Mouse (Mus musculus): ENCODE results near the gene Tenm4. TPM values are rescaled to one million over a fixed set of nuclear protein-coding genes. Genes with fewer than 3 reads are reported as not detected.
"Not testable (repeated sequence)": the region's sequence is repeated elsewhere in the genome, so short reads cannot be mapped to it uniquely, and the experiment has no call there.

Gene Tenm4
- polyA plus RNA-seq, 1 experiment from 2014 or later: 4.5 TPM

GRCm38 (mm10) chr7:96568034-96568433, 397.0 kb downstream of the Tenm4 start:
- DNase-seq (ENCODE audit: low spot score): no peak

- no peak for DNase-seq (ENCODE audit: low spot score)
These were observed 399.9 kb downstream of the Tenm4 start for GRCm38 (mm10) chr7:96570965-96571364.

DNA sequence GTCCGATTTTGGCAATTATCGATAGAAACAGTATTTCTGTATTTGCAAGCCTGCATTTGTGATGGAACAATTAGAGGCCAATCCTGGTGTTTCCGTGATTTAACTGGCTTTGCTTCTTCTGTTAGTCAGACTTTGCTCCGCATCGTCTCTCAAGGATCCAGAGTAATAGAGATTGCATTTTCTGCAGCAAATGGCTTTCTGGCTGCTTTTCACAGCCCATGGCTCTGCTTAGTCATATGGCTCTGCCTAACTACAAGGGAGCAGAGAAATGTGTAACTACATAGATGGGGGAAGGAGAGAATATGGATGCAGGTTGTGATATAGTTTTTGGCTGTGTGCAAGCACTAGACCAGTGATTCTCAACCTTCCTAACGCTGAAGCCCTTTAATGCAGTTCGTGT, 401.9 kb downstream of the Tenm4 start:
- no peak for DNase-seq (ENCODE audit: low spot score)

DNA sequence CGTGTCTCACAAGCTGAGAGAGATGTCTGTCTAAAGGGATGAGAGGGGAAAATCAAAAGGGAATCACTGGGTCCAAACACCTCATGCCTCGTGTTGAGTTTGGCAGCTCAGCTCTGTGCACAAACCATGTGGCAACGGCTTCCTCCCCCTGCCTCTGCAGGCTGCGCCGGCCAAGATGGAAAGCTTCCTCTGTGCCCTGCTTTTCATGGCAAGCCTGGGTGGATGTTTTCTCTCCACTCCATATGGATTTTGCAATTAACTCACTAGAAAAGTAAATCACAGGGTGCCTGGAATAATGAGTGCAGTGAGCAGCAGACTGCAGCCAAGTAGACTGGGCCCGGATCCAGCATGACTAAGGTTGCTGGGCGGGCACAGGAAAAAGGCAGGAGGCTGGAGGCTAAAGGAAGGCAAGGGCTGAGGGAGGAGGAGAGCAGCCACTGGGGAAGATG, 404.2 kb downstream of the Tenm4 start:
- no peak for DNase-seq (ENCODE audit: low spot score)

- no peak for DNase-seq (ENCODE audit: low spot score)
These were observed 411.7 kb downstream of the Tenm4 start for GRCm38 (mm10) chr7:96582752-96583151.

DNA sequence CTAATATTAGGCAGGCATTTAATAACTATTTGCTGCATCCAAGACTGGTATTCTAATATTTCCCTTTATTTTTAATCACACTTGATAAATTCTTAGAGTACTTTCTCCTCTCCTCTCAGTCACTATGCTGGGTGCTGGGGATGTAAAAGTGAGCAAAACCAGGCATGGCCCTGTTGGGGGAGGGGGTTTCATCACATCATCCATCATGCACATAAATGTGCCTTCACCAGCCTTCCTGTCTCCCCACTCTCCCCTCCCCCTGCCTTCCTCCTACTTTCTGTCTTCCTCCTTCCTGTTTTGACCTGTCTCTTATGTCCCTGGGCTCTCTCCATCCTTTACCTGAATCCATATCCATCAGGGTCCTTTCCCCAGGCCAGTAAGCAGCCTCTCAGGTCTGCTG, 416.4 kb downstream of the Tenm4 start:
- no peak for DNase-seq (ENCODE audit: low spot score)

GRCm38 (mm10) chr7:96588567-96588966, 417.5 kb downstream of the Tenm4 start:
- no peak for DNase-seq (ENCODE audit: low spot score)

DNA sequence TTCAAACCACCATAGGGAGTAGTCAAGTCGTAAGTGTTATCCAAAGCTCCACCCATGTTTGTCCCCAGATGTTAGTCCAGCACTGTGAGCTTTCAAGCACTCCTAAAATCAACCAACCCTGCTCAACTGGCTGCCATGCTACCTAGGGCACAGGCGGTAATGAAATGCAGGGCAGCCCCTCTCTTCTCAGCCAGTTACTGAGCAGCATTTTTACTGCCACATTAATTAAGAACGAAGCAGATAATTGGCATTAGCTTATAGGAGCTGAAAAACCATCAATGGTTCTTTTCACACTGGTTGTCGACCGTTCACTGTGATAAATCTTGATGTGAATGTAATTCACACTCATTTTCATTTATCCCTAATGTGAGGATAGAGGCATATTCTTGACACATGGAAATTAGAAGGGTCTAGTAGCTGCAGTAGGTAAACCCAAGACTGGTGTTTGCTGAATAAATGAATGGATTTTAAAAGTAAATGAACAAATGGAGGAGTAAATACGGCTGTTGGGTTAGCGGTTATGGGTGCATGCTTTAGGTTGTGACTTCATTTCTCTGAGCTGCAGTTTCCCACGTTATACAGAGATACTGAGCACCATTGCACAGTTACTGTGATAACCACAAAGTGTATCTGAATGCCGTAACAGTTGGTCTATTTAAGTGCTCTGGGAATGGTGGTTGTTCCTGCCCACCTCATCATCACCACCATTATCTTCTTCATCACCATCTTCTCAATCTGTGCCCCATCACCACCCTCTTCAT, 424.7 kb downstream of the Tenm4 start:
- DNase-seq (ENCODE audit: low spot score): no peak

- no peak for DNase-seq (ENCODE audit: low spot score)
These were observed 425.6 kb downstream of the Tenm4 start for GRCm38 (mm10) chr7:96596402-96597195.

GRCm38 (mm10) chr7:96597871-96598270, 426.8 kb downstream of the Tenm4 start:
- DNase-seq (ENCODE audit: low spot score): no peak

GRCm38 (mm10) chr7:96599081-96599480, 428.0 kb downstream of the Tenm4 start:
- no peak for DNase-seq (ENCODE audit: low spot score)

DNA sequence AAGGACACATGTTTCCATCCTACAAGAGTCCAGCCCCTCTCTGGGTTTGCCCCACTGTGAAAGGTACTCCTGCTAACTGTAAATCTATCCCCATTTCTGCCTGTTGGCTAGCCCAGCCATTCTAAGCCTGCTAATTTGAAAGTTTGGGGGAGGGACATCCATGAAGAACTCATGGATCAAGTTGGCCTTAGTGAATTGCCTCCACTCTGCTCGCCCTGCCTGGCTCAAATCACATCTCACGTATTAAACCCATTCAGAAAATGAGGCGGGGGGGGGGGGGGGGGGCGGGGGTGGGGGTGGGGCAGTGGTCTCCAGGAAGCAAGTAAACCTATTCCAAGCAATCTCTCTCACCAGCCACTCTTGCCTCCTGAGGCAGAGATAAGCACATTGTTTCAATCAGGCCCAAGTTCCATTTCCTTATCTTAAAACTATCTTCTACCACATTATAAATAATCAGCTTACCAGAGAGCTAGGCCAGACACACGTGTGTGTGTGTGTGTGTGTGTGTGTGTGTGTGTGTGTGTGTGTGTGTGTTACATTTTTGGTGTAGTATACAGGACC, 429.4 kb downstream of the Tenm4 start:
- no peak for DNase-seq (ENCODE audit: low spot score)

DNA sequence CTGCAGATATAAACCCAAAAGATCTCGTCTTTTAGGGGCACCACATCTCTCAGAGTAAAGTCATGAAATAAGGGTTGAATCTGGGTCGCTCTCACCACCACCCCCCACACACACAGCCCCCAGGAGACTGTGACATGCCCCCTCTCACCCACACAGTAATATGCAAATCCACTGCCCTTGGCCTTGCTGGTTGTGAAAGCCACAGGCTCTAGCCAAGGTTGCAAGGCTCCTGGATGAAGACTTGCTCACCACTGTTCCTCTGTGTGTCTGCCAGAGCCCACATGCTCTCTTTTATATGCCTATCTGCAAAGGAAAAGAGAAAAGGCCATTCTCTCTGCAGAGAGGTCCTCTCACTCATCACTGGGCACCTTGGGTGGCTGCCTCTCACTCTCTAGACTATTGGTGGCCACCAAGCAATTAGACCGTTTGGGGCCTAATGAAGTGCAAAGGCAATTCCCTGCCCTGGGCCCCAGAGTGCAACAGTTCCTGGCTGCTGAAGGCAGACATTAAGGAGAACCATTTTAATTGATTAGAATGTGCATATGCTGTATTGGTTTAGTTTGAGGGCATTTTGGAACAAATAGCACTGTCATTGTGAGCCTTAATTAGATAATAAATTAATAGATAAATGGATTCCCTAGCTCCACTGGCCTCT, 433.2 kb downstream of the Tenm4 start:
- no peak for DNase-seq (ENCODE audit: low spot score)

- DNase-seq (ENCODE audit: low spot score): no peak
These were observed 434.3 kb downstream of the Tenm4 start for GRCm38 (mm10) chr7:96605316-96605715.

GRCm38 (mm10) chr7:96609854-96610586, 439.0 kb downstream of the Tenm4 start:
- DNase-seq (ENCODE audit: low spot score): no peak

DNA sequence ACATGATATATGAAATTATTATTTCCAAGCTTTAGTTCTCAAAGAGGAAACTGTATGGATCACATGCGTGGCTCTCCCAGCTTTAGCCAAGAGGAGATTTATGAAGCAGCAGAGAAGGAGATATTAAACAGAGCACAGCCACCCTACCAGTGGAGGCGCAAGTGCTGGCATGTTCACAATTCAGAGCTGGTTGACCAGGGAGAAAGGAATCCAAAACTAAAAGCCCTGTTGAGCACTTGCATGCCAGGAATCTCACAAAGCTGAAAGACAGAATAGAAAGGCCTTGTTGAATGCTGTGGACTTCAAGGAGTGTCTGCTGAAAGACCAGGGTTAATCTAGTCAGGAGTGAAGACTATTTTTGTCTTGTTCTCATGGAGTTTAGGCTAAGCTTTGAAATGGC, 446.3 kb downstream of the Tenm4 start:
- no peak for DNase-seq (ENCODE audit: low spot score)

- DNase-seq (ENCODE audit: low spot score): no peak
These were observed 449.0 kb downstream of the Tenm4 start for GRCm38 (mm10) chr7:96619930-96620472.

- DNase-seq (ENCODE audit: low spot score): no peak
These were observed 455.3 kb downstream of the Tenm4 start for GRCm38 (mm10) chr7:96626338-96626737.

DNA sequence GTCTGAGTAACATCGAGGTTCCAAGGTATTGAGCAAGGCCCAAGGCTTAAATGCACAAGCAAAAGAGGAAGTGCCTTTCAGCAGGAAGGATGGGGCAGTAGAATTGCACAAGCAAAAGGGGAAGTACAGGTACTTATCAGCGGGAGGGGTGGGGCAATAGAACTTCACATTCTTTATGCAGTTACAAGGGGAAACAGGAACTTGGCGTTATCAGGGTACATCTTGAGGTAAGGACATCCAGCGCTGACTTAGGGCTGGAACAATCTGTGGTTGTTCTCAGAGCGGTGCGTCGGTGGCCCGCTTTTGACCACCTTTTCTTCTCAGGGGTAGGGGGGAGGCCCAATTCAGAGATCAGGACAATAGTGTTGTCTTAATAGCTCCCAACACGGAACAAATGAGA, 459.5 kb downstream of the Tenm4 start:
- DNase-seq (ENCODE audit: low spot score): not testable (repeated sequence)

GRCm38 (mm10) chr7:96633008-96633407, 462.0 kb downstream of the Tenm4 start:
- DNase-seq (ENCODE audit: low spot score): no peak

Data from thymus, postnatal 0 days (tissue).